Mouse (Mus musculus) limb, embryonic 13.5 days (tissue): ENCODE measurements around the gene Celsr1. TPM values are rescaled to one million over a fixed set of nuclear protein-coding genes. Genes with fewer than 3 reads are reported as not detected.

Source experiments
- ATAC-seq: fragments of 200-750 bp; cut with Nextera tagmentation; 2 replicates; pipeline ENCODE4 v1.8.0; 2017; ENCODE audit warnings: low read depth, moderate number of reproducible peaks, moderate TSS enrichment; ENCODE audit not compliant: low FRiP score
- H3K27ac ChIP-seq: fragments of 300-500 bp; sonication (generic); 2 replicates; pipeline ENCODE4 v1.5.1; 2015; ENCODE audit warnings: inconsistent platforms, mild to moderate bottlenecking, moderate library complexity
- H3K27me3 ChIP-seq: fragments of 300-500 bp; sonication (generic); 2 replicates; pipeline ENCODE4 v1.6.1; 2015; ENCODE audit warnings: mild to moderate bottlenecking, inconsistent platforms
- H3K36me3 ChIP-seq: fragments of 300-500 bp; sonication (generic); 2 replicates; pipeline ENCODE4 v1.6.1; 2015; ENCODE audit warnings: inconsistent platforms, mild to moderate bottlenecking, moderate library complexity
- H3K4me1 ChIP-seq: fragments of 300-500 bp; sonication (generic); 2 replicates; pipeline ENCODE4 v1.6.1; 2015; ENCODE audit warnings: inconsistent platforms
- H3K4me2 ChIP-seq: fragments of 300-500 bp; sonication (generic); replicated peaks from 2 replicates; pipeline ENCODE4 v1.6.1; 2015; ENCODE audit warnings: inconsistent platforms, mild to moderate bottlenecking, moderate library complexity
- H3K4me3 ChIP-seq: fragments of 300-500 bp; sonication (generic); 2 replicates; pipeline ENCODE4 v1.5.1; 2015; ENCODE audit warnings: moderate library complexity, mild to moderate bottlenecking, inconsistent platforms
- H3K9ac ChIP-seq: fragments of 300-500 bp; sonication (generic); 2 replicates; pipeline ENCODE4 v1.6.1; 2015; ENCODE audit warnings: mild to moderate bottlenecking, inconsistent platforms
- H3K9me3 ChIP-seq: fragments of 300-500 bp; sonication (generic); 2 replicates; pipeline ENCODE4 v1.6.1; 2016; ENCODE audit warnings: inconsistent platforms
- WGBS: fragments of 180-500 bp; shearing (Covaris S2); methylation state at CpG from one replicate; pipeline ENCODE4 v1.1.7; 2015; 5-methylcytosine and 5-hydroxymethylcytosine counted together
- polyA plus RNA-seq: library from polyadenylated mRNA; unstranded; fragments of >200 nt; fragmentation: Nextera tagmentation; extraction: Ambion mirVana; gene quantifications from 2 replicates; pipeline ENCODE4 v1.2.1, GENCODE M21; 2015

Celsr1 gene
- polyA plus RNA-seq, 1 experiment from 2014 or later, result 2.0 TPM

DNA sequence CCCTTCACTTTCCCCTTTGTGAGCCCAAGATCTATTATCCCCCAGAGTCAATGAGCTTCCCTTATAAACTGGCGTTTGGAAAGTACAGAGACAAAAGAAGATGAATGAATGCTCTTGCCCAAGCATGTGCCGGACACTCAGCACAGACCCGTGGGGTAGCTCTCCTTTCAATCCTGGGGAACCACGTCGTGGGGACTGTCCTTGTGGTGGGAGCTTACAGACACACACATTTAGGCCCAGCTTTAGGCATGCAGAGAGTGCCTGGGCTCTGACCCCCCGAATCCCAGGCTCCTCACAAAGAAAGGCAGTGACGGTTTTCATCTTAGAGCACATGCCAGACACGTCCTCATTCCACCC, 113.7 kb downstream of the Celsr1 start:
- no peak overlapping the region for H3K27ac ChIP-seq
- no peaks in the 10 kb centered on the region for H3K4me1 ChIP-seq
- peaks cover 7% of the 10 kb centered on the region; the same call in 1 of the 2 replicates for H3K9me3 ChIP-seq
- H3K9ac ChIP-seq, result no peak overlapping the region
- H3K4me3 ChIP-seq, result no peak overlapping the region
- ATAC-seq, result no peak
- peaks cover 15% of the 10 kb centered on the region for H3K36me3 ChIP-seq
- H3K27me3 ChIP-seq, result no peaks in the 10 kb centered on the region
- 81% methylated on average over 8 of the region's 8 CpGs for WGBS
- no peak overlapping the region for H3K4me2 ChIP-seq

DNA sequence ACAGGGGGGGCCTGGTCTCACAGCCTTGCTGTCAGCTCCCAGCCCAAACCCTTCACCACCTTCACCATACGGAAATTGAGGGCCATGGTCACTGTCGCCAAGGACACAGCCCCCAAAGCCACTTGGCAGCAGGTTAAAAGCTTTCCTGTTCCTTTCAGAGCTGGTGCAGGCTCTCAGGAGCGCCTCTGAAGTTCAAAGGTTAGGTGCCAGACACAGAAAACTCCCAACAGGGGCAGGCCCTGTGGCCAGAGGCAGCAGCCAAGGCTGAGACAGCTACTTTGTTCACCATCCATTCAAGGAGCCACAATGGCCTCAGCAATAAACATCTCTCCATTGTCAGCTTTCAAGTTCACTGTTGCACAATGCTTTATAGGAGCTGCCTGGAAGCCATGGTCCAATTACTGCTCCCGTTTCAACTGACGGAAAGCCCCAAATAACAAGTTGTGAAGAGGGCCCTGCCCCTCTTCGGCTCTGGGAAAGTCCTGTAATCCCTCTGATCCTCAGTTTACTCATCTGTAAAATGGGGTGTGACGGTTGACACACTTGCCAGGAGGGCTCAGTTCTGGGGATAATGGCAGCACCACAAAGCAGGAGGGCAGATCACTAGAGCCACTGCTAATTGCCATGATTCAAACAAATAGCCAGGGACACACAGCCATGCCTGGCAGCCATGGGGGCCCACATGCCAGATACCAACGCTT, 114.2 kb downstream of the Celsr1 start:
- H3K27ac ChIP-seq, result no peak overlapping the region
- ATAC-seq, result no peak

DNA sequence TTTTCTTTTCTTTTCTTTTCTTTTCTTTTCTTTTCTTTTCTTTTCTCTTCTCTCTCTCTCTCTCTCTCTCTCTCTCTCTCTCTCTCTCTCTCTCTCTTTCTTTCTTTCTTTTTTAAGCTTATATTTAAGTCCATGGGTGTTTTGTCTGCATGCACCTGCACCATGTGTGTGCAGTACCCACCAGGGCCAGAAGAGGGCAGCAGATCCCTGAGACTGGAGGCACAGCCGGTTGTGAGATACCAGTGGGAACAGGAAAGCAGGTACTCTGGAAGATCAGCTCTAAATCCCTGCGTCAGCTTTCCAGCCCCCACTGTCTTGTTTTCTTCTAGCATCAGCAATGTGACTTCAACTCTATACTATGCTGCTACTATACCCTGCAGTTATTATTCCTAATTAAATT, 120.0 kb downstream of the Celsr1 start:
- Histone ChIP-seq H3K27ac (no peak overlapping the region), H3K9ac (no peak overlapping the region), H3K4me2 (no peak overlapping the region), H3K4me3 (no peak overlapping the region), H3K27me3 (no peaks in the 10 kb centered on the region), H3K9me3 (peaks cover 7% of the 10 kb centered on the region; the same call in 1 of the 2 replicates), H3K36me3 (peaks cover 15% of the 10 kb centered on the region), H3K4me1 (0 out of 2 replicates have a peak, but pooled peaks cover 10% of the 10 kb centered on the region)
- no peak for ATAC-seq
- 41% methylated on average over 2 of the region's 2 CpGs for WGBS

More for the DNA sequence above, 114.2 kb downstream of the Celsr1 start:
- Histone ChIP-seq H3K9me3 (peaks cover 7% of the 10 kb centered on the region; the same call in 1 of the 2 replicates), H3K4me3 (no peak overlapping the region), H3K4me2 (no peak overlapping the region), H3K9ac (no peak overlapping the region), H3K4me1 (no peaks in the 10 kb centered on the region), H3K36me3 (peaks cover 15% of the 10 kb centered on the region), H3K27me3 (no peaks in the 10 kb centered on the region)
- WGBS, result 57% methylated on average over 8 of the region's 8 CpGs

DNA sequence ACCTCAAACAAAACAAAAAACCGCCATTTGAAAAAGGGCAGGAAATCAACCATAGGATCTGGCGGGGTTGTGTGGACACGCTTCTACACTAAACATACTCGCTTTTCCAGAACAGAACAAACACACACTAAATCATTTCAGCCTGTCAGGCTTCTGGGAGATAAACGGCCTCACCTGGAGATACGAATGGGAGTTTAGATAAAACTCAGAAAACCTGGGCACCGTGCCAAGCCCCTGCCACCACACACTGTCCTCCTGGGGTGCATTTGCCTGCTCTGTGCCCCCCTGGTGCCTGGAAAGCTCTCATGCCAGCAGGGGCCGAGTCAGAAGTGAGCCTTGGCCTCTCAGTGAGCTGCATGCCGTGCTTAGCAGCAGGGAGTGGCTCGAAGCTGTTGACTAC, 123.6 kb downstream of the Celsr1 start:
- Histone ChIP-seq H3K27ac (no peak overlapping the region), H3K4me2 (no peak overlapping the region), H3K9me3 (no peaks in the 10 kb centered on the region), H3K4me1 (0 out of 2 replicates have a peak, but pooled peaks cover 10% of the 10 kb centered on the region), H3K4me3 (no peak overlapping the region), H3K27me3 (no peaks in the 10 kb centered on the region), H3K36me3 (no peaks in the 10 kb centered on the region), H3K9ac (peak overlapping the region; percentile 8; the same call in 1 of the 2 replicates)
- WGBS, result 50% methylated on average over 10 of the region's 10 CpGs
- no peak for ATAC-seq

DNA sequence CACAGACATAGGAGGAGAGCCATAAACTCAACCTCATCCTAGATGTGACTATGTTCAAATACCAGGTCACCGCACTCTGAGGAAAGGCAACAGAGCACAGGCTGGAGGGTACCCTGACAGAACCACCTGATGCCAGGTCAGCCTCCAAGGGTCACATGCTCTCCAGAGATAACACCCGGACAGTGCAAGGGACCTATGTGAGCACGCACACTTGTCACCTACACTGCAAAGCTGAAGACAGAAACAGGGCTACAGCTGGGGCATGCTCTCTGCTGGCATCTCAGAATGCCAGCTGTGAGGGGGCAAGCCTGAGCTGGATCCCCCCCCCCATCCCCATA, 124.1 kb downstream of the Celsr1 start:
- Histone ChIP-seq H3K27ac (no peak overlapping the region; the same call in 1 of the 2 replicates), H3K4me3 (no peak overlapping the region), H3K36me3 (no peaks in the 10 kb centered on the region), H3K9me3 (no peaks in the 10 kb centered on the region), H3K9ac (peak overlapping the region; percentile 8; the same call in 1 of the 2 replicates), H3K4me2 (no peak overlapping the region; the same call in 1 of the 2 replicates), H3K4me1 (0 out of 2 replicates have a peak, but pooled peaks cover 10% of the 10 kb centered on the region), H3K27me3 (no peaks in the 10 kb centered on the region)
- 87% methylated on average over 3 of the region's 3 CpGs for WGBS
- ATAC-seq, result no peak

DNA sequence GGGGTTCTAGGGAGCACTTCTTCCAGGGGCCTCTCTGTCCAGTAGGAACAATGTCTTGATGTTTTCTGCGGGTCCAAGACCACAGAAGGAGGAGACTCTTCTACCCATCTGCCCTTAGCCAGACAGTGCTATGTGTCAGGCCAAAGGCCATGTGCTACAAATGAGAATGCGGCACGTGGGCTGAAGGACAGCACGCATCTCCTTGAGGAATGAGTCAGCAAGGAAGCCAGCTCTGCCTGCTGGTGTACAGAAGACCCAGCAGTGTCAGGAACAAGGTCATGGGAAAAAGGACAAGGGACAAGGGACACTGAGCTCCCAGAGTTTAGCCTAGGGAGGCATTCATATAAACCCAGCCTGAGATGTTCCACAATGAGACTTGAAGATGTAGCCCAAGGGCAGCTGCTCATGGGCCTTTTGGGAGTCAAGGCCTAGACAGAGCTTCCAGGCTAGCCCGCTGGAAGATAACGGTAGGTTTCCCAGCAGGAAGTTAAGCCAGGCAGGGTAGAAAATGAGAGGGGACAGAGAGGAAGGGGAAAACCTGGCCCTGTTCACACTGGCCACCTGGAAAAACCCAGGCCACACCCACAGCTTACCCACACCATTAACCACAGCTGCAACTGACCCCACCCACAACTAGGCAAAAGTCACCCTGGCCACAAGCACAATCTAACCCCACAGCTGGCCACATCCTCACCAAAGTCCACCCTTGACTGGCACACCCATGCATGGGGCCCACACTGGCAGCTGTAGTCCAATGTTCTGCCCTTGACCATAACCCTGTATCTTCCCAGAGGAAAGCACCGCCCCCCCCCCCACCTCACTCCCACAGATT, 124.7 kb downstream of the Celsr1 start:
- Histone ChIP-seq H3K9ac (no peak overlapping the region), H3K4me1 (0 out of 2 replicates have a peak, but pooled peaks cover 10% of the 10 kb centered on the region), H3K4me2 (no peak overlapping the region), H3K4me3 (no peak overlapping the region), H3K27me3 (no peaks in the 10 kb centered on the region), H3K36me3 (no peaks in the 10 kb centered on the region), H3K9me3 (no peaks in the 10 kb centered on the region), H3K27ac (no peak overlapping the region)
- 88% methylated on average over 7 of the region's 7 CpGs for WGBS
- no peak; the same call in 1 of the 2 replicates for ATAC-seq

DNA sequence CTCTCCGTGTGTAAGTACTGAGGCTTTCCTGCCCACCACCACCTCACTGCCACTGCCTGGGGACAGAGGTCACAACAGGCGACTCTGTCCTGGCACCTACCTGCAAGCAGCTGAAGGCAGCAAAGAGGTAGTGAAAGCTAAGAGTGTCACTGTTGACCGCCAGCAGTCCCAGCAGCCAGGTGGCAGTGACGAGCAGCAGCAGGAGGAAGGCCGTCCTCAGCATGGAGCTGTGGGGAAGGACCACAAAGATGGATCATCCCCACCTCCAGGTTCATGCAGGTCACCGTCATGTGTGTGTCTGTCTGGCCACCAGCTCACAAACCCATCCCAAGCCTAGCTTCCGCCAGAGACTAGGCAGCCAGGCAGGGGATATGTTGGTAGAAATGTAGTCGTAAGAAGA, 129.8 kb downstream of the Celsr1 start:
- H3K27me3 ChIP-seq, result no peaks in the 10 kb centered on the region
- H3K27ac ChIP-seq, result no peak overlapping the region
- no peaks in the 10 kb centered on the region for H3K9me3 ChIP-seq
- H3K4me1 ChIP-seq, result no peaks in the 10 kb centered on the region
- peaks cover 33% of the 10 kb centered on the region for H3K36me3 ChIP-seq
- H3K4me3 ChIP-seq, result no peak overlapping the region
- 67% methylated on average over 8 of the region's 8 CpGs for WGBS
- H3K9ac ChIP-seq, result no peak overlapping the region
- no peak for ATAC-seq
- H3K4me2 ChIP-seq, result no peak overlapping the region

DNA sequence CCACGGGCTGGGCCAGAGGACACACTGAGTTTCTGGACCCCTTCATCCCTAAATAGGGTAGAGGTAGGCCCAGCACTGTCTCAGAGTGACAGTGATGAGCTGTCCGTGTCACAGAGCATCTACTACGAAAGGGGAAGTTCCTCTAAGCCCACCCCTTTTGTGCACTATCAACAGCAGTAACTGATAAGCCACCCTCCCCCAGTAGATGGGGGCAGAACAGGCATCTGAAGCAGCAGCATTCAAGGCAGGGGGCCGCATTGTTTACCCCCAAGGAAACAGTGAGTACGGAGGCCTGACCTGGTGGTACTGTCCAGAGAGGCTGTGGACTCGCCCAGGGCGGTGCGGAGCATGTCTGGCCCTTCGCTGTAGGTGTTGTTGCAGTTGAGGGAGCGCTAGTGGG, 131.1 kb downstream of the Celsr1 start:
- H3K9me3 ChIP-seq, result no peaks in the 10 kb centered on the region
- 89% methylated on average over 10 of the region's 10 CpGs for WGBS
- H3K9ac ChIP-seq, result no peak overlapping the region

DNA sequence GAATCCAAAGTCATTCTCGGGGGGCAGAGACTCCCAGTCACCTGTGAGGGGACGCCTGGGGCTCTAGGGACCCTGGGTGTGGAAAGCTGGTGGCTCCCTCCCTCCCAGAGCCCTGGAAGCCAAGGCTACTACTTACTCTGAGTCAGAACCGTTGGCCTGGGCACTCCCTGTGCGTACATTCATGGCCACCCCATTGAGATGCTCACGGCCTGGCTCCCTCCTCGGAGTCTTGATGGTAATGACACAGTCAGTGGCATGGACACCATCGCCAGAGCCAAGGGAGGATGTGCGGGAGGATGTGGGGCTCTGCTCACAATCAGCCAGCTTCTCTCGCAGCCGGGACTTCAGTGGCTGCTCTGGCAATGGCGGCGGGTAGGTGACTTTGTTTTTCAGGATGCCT, 132.8 kb downstream of the Celsr1 start:
- Histone ChIP-seq H3K4me2 (no peak overlapping the region), H3K27me3 (no peaks in the 10 kb centered on the region), H3K9me3 (no peaks in the 10 kb centered on the region), H3K36me3 (peaks cover 63% of the 10 kb centered on the region), H3K4me3 (no peak overlapping the region), H3K4me1 (no peaks in the 10 kb centered on the region), H3K27ac (no peak overlapping the region), H3K9ac (no peak overlapping the region)
- WGBS, result 84% methylated on average over 12 of the region's 12 CpGs
- ATAC-seq, result no peak

More for the DNA sequence above, 131.1 kb downstream of the Celsr1 start:
- Histone ChIP-seq H3K36me3 (peaks cover 46% of the 10 kb centered on the region), H3K27ac (no peak overlapping the region), H3K4me1 (no peaks in the 10 kb centered on the region), H3K4me3 (no peak overlapping the region), H3K4me2 (no peak overlapping the region), H3K27me3 (no peaks in the 10 kb centered on the region)
- no peak for ATAC-seq

DNA sequence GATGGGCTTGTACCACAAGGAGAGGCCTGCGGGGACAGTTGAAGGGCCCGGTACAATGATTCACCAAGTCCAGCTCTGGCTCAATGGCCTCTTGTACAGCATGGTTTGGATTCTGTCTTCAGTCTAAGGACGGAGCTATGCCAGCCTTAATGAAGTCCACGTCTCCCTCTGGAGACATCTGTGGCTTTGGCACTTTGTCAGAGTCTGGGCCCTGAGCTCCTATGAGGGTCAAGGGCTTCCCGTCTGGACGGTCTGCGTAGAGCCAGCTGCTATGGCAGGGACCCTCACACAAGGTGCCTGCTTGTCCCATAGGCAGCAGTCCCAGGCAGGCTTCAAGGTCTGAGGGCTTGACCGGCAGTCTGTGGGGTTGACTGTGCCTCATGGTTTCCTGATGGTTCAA, 133.3 kb downstream of the Celsr1 start:
- H3K27me3 ChIP-seq, result no peaks in the 10 kb centered on the region
- 86% methylated on average over 8 of the region's 8 CpGs for WGBS
- H3K4me3 ChIP-seq, result no peak overlapping the region
- H3K9me3 ChIP-seq, result no peaks in the 10 kb centered on the region
- no peaks in the 10 kb centered on the region for H3K4me1 ChIP-seq
- H3K4me2 ChIP-seq, result no peak overlapping the region
- H3K9ac ChIP-seq, result no peak overlapping the region
- no peak overlapping the region; the same call in 1 of the 2 replicates for H3K27ac ChIP-seq
- H3K36me3 ChIP-seq, result peaks cover 68% of the 10 kb centered on the region
- no peak for ATAC-seq

DNA sequence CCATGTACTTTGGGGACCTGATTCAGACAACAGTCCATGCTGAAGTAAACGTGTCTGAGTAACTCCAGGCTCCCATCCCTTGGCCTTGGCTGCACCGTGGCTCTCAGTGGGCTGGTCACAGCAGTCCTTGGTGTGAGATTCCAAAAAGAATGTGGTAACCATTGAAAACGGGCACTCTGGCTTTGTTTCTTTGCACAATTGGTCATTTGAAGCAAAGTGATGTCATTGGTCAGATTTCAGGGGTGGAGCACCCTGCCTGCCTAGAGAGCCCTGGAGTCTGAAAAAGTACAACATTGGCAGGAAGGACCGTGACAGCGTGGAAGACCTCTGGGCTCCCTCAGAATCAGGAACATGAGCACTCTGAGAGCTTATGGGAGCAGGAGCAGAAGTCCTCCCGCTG, 134.2 kb downstream of the Celsr1 start:
- 78% methylated on average over 6 of the region's 6 CpGs for WGBS
- no peak overlapping the region for H3K4me3 ChIP-seq
- H3K4me1 ChIP-seq, result no peaks in the 10 kb centered on the region
- H3K36me3 ChIP-seq, result peaks cover 77% of the 10 kb centered on the region
- H3K27ac ChIP-seq, result no peak overlapping the region
- H3K9ac ChIP-seq, result no peak overlapping the region
- H3K4me2 ChIP-seq, result no peak overlapping the region
- H3K9me3 ChIP-seq, result no peaks in the 10 kb centered on the region
- ATAC-seq, result no peak
- H3K27me3 ChIP-seq, result no peaks in the 10 kb centered on the region

DNA sequence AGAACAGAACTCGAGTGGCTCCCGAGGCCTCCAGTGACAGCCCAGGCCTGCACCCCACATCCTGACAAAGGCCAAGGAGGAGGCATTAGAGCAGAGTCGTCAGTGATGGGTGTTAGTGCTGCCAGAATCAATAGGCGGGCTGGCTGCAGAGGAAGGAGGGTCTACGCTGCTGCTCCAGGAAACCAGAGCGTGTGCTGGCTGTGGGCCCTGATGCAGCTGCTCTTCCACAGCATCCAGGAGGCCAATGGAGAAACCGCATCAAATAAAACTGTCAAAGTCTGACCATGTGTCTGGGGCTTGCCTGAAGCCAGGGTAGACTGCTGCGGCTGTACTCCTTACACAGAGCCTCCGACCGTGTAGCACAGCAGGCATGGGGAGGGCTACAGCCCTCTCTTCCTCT, 136.5 kb downstream of the Celsr1 start:
- no peak overlapping the region for H3K27ac ChIP-seq
- H3K9ac ChIP-seq, result no peak overlapping the region
- H3K4me2 ChIP-seq, result no peak overlapping the region
- H3K4me3 ChIP-seq, result no peak overlapping the region
- no peaks in the 10 kb centered on the region for H3K27me3 ChIP-seq
- H3K36me3 ChIP-seq, result peaks cover 99% of the 10 kb centered on the region
- H3K9me3 ChIP-seq, result no peaks in the 10 kb centered on the region
- no peaks in the 10 kb centered on the region for H3K4me1 ChIP-seq
- WGBS, result 81% methylated on average over 10 of the region's 10 CpGs
- ATAC-seq, result no peak
